Mouse (Mus musculus) spleen, postnatal 10 days (tissue): ENCODE results near the gene Akr1d1.
A peak's percentile ranks its signal among the peaks of the same experiment; 100 is the strongest.

ENCODE experiments used
- DNase-seq, 2 experiments: peaks; one replicate each; pipeline ENCODE4 v3.0.0; 2021 to 2022; ENCODE audit warnings: low spot score in 2 of 2

The Akr1d1 gene

GRCm38 (mm10) chr6:37563861-37564260 is 33.9 kb downstream of the Akr1d1 start:
- no peak for DNase-seq

- DNase-seq: no peak
Measured at GRCm38 (mm10) chr6:37567363-37567762, 37.4 kb downstream of the Akr1d1 start.

GRCm38 (mm10) chr6:37571939-37572338 is 42.0 kb downstream of the Akr1d1 start:
- no peak for DNase-seq

- no peak for DNase-seq
Measured at GRCm38 (mm10) chr6:37572935-37573334, 43.0 kb downstream of the Akr1d1 start.

- DNase-seq: no peak
Measured at GRCm38 (mm10) chr6:37580476-37580875, 50.5 kb downstream of the Akr1d1 start.

- DNase-seq: peak in 1 of 2 experiments; percentile 65
Measured at GRCm38 (mm10) chr6:37589340-37589962, 59.5 kb downstream of the Akr1d1 start.

GRCm38 (mm10) chr6:37590800-37591199 is 60.8 kb downstream of the Akr1d1 start:
- no peak for DNase-seq

- peak in 1 of 2 experiments; percentile 55 for DNase-seq
Measured at GRCm38 (mm10) chr6:37592101-37593032, 62.4 kb downstream of the Akr1d1 start.

GRCm38 (mm10) chr6:37593033-37593374 is 63.0 kb downstream of the Akr1d1 start:
- DNase-seq: no peak

GRCm38 (mm10) chr6:37593551-37594089 is 63.6 kb downstream of the Akr1d1 start:
- no peak for DNase-seq

- no peak for DNase-seq
Measured at GRCm38 (mm10) chr6:37597088-37597487, 67.1 kb downstream of the Akr1d1 start.

GRCm38 (mm10) chr6:37598033-37598432 is 68.1 kb downstream of the Akr1d1 start:
- no peak for DNase-seq

- no peak for DNase-seq
Measured at GRCm38 (mm10) chr6:37600976-37601498, 71.1 kb downstream of the Akr1d1 start.

GRCm38 (mm10) chr6:37602857-37603765 is 73.1 kb downstream of the Akr1d1 start:
- DNase-seq: no peak

- DNase-seq: no peak
Measured at GRCm38 (mm10) chr6:37604178-37604883, 74.4 kb downstream of the Akr1d1 start.

- DNase-seq: no peak
Measured at GRCm38 (mm10) chr6:37604884-37605269, 74.9 kb downstream of the Akr1d1 start.

GRCm38 (mm10) chr6:37607511-37608289 is 77.7 kb downstream of the Akr1d1 start:
- DNase-seq: no peak

GRCm38 (mm10) chr6:37612603-37613284 is 82.8 kb downstream of the Akr1d1 start:
- no peak for DNase-seq

- no peak for DNase-seq
Measured at GRCm38 (mm10) chr6:37615490-37615889, 85.5 kb downstream of the Akr1d1 start.
